Mouse (Mus musculus) layer of hippocampus, postnatal 10 days (tissue): ENCODE data around the gene Tnfsf8. TPM values are rescaled to one million over a fixed set of nuclear protein-coding genes. Genes with fewer than 3 reads are reported as not detected.

Source experiments
- DNase-seq, 2 experiments: peaks; one replicate each; pipeline ENCODE4 v3.0.0; 2021; ENCODE audit warnings: low spot score in 2 of 2
- long read RNA-seq: library from polyadenylated mRNA; stranded (forward); transcript quantifications from one replicate; pipeline ENCODE4 v2.0.0, GENCODE M21; 2023
- total RNA-seq, 2 experiments: library from RNA; stranded (reverse); gene quantifications; 2 replicates each; pipeline ENCODE4 v1.2.3; 2021

The Tnfsf8 gene
- total RNA-seq: not detected
- long read RNA-seq: 0 reads

GRCm38 (mm10) chr4:63860688-63861540 is at the start of gene Tnfsf8:
Gene Tnfsf8, minus strand, starts transcription at chr4:63861347.
- no peak for DNase-seq

GRCm38 (mm10) chr4:63908511-63908910 is 47.4 kb upstream of the Tnfsf8 start:
- no peak for DNase-seq

GRCm38 (mm10) chr4:63907473-63907872 is 46.3 kb upstream of the Tnfsf8 start:
- DNase-seq: no peak

- DNase-seq: no peak
Measured at GRCm38 (mm10) chr4:63906050-63906449, 44.9 kb upstream of the Tnfsf8 start.

- no peak for DNase-seq
Measured at GRCm38 (mm10) chr4:63899081-63899523, 38.0 kb upstream of the Tnfsf8 start.

GRCm38 (mm10) chr4:63897152-63897551 is 36.0 kb upstream of the Tnfsf8 start:
- no peak for DNase-seq

GRCm38 (mm10) chr4:63886156-63886555 is 25.0 kb upstream of the Tnfsf8 start:
- no peak for DNase-seq

- DNase-seq: no peak
Measured at GRCm38 (mm10) chr4:63876720-63877119, 15.6 kb upstream of the Tnfsf8 start.

GRCm38 (mm10) chr4:63875480-63875879 is 14.3 kb upstream of the Tnfsf8 start:
- no peak for DNase-seq

GRCm38 (mm10) chr4:63870678-63871077 is 9.5 kb upstream of the Tnfsf8 start:
- no peak for DNase-seq

- DNase-seq: no peak
Measured at GRCm38 (mm10) chr4:63868770-63869169, 7.6 kb upstream of the Tnfsf8 start.

GRCm38 (mm10) chr4:63862953-63863352 is 1.8 kb upstream of the Tnfsf8 start:
- DNase-seq: no peak

GRCm38 (mm10) chr4:63862092-63862697 is 1.0 kb upstream of the Tnfsf8 start:
- DNase-seq: no peak

- no peak for DNase-seq
Measured at GRCm38 (mm10) chr4:63860236-63860635, 911 bp downstream of the Tnfsf8 start.

- DNase-seq: no peak
Measured at GRCm38 (mm10) chr4:63859785-63860203, 1.4 kb downstream of the Tnfsf8 start.

GRCm38 (mm10) chr4:63858646-63859224 is 2.4 kb downstream of the Tnfsf8 start:
- no peak for DNase-seq

GRCm38 (mm10) chr4:63856764-63857163 is 4.4 kb downstream of the Tnfsf8 start:
- DNase-seq: no peak

GRCm38 (mm10) chr4:63853782-63854386 is 7.3 kb downstream of the Tnfsf8 start:
- no peak for DNase-seq

- no peak for DNase-seq
Measured at GRCm38 (mm10) chr4:63850082-63850481, 11.1 kb downstream of the Tnfsf8 start.

- no peak for DNase-seq
Measured at GRCm38 (mm10) chr4:63846881-63847597, 14.1 kb downstream of the Tnfsf8 start.

GRCm38 (mm10) chr4:63845760-63846159 is 15.4 kb downstream of the Tnfsf8 start:
- no peak for DNase-seq
